Mouse (Mus musculus) neutrophil, adult 83 days (primary cell): ENCODE data around the gene Cfap97d1. TPM values are rescaled to one million over a fixed set of nuclear protein-coding genes. Genes with fewer than 3 reads are reported as not detected.

Experiments used
- total RNA-seq, 2 experiments: library from RNA; stranded (reverse); gene quantifications; one replicate each; pipeline ENCODE4 v1.2.4; 2023

Gene Cfap97d1
- total RNA-seq = not detected

DNA sequence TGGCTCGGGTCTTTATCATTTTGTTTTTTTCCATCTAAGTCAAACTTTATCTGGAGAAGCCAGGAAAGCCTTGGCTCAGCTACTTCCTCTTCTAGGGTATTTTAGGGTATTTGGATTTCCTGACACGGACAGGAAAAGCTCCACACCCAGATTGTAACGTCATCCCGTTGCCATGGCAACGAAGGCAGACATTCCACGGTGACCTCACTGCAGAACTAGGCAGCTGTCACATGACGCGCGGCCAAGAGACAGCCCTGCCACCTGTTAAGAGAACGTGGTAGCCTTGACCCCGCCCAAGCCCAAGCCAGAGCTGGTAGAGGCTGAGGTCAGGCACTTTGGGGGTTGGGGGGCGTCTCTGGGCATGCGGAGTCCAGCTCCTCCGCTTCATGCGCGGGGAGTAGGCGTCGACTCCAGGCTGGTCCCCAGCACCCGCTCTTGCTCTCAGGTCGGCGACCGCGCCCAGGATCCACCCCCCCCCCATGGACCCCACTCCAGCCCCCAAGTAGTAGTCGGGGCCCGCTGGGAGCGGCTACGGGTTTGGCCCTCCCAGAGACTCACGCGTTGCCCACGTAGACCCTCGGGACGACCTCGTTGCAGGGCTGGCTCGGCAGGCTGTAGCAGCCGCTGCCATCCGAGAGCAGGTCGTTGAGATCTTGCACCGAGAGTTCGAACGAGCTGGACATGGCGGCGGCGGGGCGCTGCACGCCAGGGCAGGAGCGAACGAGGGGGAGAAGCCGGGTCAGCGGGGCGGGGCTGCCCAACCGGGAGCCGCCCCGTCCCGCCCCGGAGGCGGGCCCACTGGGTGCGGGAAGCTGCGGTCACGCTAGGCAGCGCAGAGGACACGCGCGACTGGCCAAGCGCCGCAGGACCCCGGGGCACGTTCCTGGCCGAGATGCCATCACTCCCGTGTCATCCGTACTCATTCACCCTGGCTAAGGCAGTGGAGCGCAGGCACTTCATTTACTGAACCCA is at the start of gene Cfap97d1:
TSS of gene Cfap97d1 (plus strand) at position 226 of the 972 bp plus-strand sequence.

DNA sequence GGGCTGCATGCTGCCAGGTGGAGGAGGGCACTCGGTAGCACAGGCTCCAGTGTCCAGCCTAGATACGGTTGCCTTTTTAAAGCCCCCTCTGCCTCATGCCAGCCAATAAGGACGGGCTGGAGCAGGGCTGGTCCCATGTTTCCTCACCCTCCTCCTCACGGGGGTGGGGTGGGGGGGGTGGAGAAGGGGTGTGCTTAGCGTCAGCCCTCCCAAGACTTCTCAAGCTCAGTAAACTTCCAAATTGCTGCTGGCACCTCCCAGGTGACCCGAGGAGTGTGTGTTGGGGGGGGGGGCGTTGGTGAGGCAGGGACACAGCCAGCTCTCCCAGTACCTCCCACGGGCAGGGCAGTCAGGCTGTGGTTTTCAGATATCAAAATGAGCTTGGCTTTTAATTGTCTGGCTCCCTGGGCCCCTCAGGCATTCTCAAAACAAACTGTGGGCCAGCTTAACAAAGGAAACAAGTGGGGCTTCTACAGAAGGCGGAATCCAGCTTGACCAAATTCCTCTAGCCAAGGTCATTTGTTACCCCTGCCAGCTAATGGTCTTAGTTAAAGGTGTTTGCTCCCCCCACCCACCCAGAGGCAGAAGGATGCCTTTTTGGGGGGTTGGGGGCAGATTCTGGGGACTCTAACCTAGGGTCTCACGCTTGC is 17.0 kb upstream of the Cfap97d1 start, which contains the start of gene Sost:
TSS of gene Sost (minus strand) at position 51 of the 650 bp plus-strand sequence.

GRCm38 (mm10) chr11:101986913-101987312 is 2.8 kb downstream of the Cfap97d1 start, which contains the start of gene Dusp3:
Gene Dusp3 (minus strand): TSS chr11:101987013.

DNA sequence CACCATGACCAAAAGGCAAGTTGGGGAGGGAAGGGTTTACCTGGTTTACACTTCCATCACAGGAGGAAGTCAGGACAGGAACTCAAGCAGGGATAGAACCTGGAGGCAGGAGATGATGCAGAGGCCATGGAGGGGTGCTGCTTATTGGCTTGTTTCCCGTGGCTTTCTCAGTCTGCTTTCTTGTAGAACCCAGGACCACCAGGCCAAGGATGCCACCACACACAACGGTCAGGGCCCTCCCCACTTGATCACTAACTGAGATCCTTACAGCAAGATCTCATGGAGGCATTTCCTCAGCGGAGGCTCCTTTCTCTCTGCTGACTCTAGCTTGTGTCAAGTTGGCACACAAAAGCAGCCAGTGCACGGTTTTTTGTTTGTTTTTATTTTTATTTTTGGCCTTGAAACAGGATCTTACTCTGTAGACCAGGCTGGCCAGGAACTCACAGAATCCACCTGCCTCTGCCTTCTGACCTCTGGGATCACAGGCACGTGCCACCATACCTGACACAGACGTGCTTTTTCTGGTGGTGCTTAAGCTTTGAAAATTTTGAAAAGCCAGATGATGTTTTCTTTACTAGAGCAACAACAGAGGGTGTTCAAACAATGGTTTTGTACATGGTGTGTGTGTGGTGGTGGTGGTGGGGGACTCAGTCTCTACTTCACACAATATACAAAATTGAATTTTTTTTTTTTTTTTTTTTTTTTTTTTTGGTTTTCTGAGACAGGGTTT is 44.2 kb downstream of the Cfap97d1 start, which contains the start of gene Mpp3:
TSS of gene Mpp3 (minus strand) at position 375 of the 730 bp plus-strand sequence.

GRCm38 (mm10) chr11:102041350-102041949 is 57.4 kb downstream of the Cfap97d1 start, which contains the start of gene Cd300lg:
Gene Cd300lg (plus strand): TSS chr11:102041509.

Other genes with a start within 250 kb of the Cfap97d1 start
- gene Etv4, start 198.9 kb upstream of the Cfap97d1 start, total RNA-seq = not detected
- under 1 TPM in 1 of 2 experiments, not detected in 1; 0.24 TPM for gene Meox1, start 89.9 kb upstream of the Cfap97d1 start, total RNA-seq
- gene Sost, start 17.3 kb upstream of the Cfap97d1 start, total RNA-seq = not detected
- 10 to 100 TPM; 24.5 to 26.3 TPM for gene Dusp3, start 2.7 kb downstream of the Cfap97d1 start, total RNA-seq
- gene Mpp3, start 44.2 kb downstream of the Cfap97d1 start, total RNA-seq = not detected
- gene Cd300lg, start 57.2 kb downstream of the Cfap97d1 start, total RNA-seq = 10 to 100 TPM; 20.9 to 21.3 TPM
- gene Mpp2, start 104.2 kb downstream of the Cfap97d1 start, total RNA-seq = 1 to 10 TPM; 1.2 to 2.6 TPM
- gene Ppy, start 117.0 kb downstream of the Cfap97d1 start, total RNA-seq = not detected
- gene Pyy, start 123.6 kb downstream of the Cfap97d1 start, total RNA-seq = not detected
- gene Nags, start 161.2 kb downstream of the Cfap97d1 start, total RNA-seq = not detected
- 1 to 10 TPM; 8.7 to 9.7 TPM for gene Tmem101, start 172.1 kb downstream of the Cfap97d1 start, total RNA-seq
- 10 to 100 TPM; 34.9 to 35.5 TPM for gene Lsm12, start 201.0 kb downstream of the Cfap97d1 start, total RNA-seq
- 10 to 100 TPM; 21.0 to 22.3 TPM for gene G6pc3, start 205.3 kb downstream of the Cfap97d1 start, total RNA-seq
- gene Hdac5, start 245.9 kb downstream of the Cfap97d1 start, total RNA-seq = 100 to 1,000 TPM; 101 to 110 TPM